Mouse (Mus musculus) lung, postnatal 0 days (tissue): Measurements from ENCODE around the gene Klk1b21.

ENCODE experiments used
- CTCF ChIP-seq: IDR thresholded peaks from 2 replicates; pipeline ENCODE4 v1.5.1; 2016; ENCODE audit warnings: antibody characterized with exemption, mild to moderate bottlenecking
- EP300 ChIP-seq: IDR thresholded peaks from 2 replicates; pipeline ENCODE4 v1.6.1; 2016; ENCODE audit warnings: antibody characterized with exemption, mild to moderate bottlenecking, control low read depth

- TF ChIP-seq EP300, result no peak
- TF ChIP-seq CTCF, result no peak
Observed at GRCm38 (mm10) chr7:44072117-44072516, 30.0 kb upstream of the Klk1b21 start.
